Mouse (Mus musculus) kidney, adult 9 months (tissue): Measurements from ENCODE around the gene Nod1.
"Not testable (repeated sequence)": the region's sequence is repeated elsewhere in the genome, so short reads cannot be mapped to it uniquely, and the experiment has no call there.

Source experiments
- DNase-seq: peaks from one replicate; pipeline ENCODE4 v3.0.0; 2022

Nod1 gene

GRCm38 (mm10) chr6:54975616-54976015, 3.2 kb upstream of the Nod1 start:
- DNase-seq, result no peak

GRCm38 (mm10) chr6:54974501-54974900, 2.1 kb upstream of the Nod1 start:
- DNase-seq, result peak; percentile 56

DNA sequence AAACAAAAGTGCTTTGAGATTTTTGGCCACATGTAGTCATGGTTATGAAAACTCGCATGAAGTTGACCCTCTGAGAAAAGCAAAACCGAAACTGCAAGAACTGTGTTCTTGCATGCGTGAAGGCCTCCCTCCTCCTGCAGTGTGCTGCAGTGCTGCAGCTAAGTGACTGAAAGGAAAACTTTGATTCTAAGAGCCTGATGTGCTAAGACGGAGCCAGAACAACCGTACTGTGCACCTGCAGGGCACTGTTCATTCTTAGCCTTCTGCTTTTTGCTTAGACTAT, 458 bp upstream of the Nod1 start:
- peak; percentile 64 for DNase-seq

DNA sequence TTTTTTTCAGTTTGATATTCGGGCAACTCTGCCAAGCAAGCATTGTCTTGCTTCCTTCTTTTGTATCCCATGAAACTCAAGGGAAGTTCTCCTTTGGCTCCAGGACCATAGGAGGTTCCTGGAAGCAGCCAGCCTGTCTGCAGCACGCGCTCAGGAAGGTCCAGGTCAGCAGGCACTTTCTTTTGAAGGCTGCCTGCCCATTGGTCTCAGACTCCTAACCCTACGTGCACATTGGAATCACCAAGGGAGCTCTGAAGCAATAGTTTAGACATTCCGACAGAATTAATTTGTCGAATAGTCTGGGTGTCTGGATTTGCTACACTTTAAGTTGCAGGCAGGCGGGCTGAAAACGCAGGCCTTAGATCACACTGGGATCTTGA, 691 bp downstream of the Nod1 start:
- DNase-seq, result peak; percentile 68

DNA sequence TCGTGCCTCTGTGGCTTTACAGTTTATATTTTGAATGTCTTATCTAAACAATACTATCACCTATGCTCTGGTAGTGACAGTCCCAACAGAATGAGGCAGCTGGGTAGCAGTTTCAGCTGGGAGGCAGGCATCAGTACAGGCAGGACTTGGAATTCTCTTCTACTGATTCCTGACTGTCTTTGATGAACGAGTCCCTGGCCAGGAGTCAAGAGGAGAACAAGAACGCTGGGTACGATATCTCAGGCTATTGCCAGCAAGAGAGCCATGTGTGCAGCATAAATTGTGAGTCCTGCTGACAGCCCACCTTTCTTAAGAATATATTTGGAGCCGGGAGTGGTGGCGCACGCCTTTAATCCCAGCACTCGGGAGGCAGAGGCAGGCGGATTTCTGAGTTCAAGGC, 1.9 kb downstream of the Nod1 start:
- no peak for DNase-seq

GRCm38 (mm10) chr6:54969801-54970200, 2.6 kb downstream of the Nod1 start:
- DNase-seq, result no peak

DNA sequence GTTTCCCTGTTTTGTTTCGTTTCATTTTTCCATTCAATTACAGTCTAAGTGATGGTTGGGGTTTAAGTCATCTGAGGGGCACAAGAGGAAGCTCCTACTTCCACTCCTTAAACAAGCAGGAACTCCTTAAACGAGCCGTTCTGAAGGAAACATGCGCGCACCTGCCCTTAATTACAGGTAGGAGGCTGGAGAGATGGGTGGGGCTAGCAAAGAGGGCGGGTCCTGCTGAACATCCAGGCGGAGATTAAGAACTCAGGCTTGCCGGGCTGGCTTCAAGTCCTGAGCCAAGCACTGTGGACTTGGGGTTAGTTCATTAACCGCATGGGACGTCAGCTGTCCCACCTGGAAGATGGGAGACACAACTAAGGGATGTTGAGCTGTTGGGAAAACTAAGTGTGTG, 4.8 kb downstream of the Nod1 start:
- DNase-seq, result no peak

- no peak for DNase-seq
These were observed 7.2 kb downstream of the Nod1 start for GRCm38 (mm10) chr6:54965234-54965633.

- no peak for DNase-seq
These were observed 7.7 kb downstream of the Nod1 start for GRCm38 (mm10) chr6:54964755-54965154.

DNA sequence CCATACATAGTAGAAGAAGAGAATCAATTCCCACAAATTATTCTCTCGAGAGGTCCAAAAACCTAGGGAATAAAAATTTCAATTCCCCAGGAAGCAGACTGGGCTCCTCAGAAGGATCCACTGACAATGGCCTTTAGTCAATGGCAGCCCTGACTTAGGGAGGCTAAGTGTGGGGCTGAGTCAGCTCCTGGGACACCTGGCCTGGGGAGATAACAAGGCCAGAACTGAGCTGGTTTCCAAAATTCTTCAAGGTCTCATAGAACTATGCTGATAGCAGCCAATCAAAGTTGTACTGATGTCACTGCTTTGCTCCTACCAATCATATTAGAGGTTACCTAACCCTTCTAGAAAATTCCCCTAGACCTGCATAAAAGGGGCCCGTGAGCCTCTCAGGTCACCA, 8.8 kb downstream of the Nod1 start:
- no peak for DNase-seq

GRCm38 (mm10) chr6:54957655-54958054, 14.8 kb downstream of the Nod1 start:
- DNase-seq, result no peak

GRCm38 (mm10) chr6:54956425-54956824, 16.0 kb downstream of the Nod1 start:
- no peak for DNase-seq

DNA sequence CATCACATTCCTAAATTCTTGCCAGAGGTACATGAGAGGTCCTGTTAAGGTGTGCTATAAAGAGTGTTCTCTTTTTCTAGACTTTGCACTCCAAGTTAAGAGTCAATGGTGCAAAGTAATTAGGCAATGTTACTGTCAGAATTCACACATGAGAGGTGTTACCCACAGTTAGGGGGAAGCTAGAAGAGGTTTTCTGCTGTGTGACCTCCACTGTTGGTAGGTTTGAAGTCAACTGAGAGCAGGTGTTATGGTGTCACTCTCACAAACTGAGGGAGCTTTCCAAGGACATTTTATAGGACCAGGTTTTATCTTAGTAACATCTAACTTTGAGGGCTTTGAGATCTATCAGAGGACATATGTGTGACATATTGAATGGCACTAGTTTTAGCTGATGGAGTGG, 16.5 kb downstream of the Nod1 start:
- no peak for DNase-seq

DNA sequence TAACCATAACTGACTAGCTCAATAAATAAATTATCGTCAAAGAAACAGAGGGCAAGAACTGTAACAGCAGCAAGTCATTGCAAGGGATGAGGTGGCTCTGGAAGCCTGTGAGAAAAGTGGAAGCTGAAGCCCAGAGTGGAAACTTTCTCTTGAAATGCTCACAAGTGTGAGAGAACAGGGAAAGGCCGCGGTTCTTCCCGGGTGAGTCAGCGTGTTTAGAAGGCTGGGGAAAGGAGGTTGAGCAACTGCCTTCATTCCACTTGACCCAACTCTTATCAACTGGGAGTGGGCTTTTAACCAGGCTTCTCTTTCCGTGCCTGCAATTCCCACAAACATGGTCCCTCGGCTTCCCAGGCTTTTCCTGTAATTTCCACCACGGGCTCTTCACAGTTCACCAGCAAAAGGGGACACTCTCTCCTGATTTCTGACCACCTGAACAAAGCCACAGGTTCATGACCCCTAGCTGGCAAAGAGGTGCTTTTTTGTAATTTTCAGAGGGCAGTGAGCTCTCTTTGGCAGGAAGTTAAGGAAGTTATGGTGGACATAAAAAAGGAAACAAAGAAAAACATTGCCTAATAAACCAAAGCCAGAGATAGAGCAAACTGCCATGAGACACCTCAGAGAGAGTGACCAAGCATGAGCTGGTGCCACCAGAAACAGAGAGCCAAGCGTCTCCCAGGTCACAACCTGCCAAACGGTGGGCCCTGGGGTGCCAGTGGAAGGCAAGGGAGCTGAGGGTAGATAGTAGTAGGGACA, 17.6 kb downstream of the Nod1 start:
- DNase-seq, result no peak

DNA sequence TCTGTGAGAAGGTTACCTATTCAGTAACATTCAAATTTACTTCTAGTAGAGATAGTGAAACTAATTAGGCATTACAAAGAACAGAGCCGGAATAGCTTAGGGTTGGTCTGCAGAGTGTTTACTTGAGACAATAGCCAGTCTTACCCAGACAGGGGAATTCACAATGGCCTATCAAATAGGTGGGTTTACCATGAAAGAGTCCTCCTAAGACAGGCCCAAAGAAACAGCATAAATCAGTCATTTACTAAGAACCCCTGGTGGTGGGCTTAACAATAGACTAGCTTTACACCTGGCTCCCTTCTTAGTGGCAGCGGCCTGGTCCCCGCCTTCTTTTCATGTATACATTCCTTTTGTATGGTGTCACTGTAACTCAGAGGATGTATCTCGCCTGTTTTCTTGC, 19.0 kb downstream of the Nod1 start:
- not testable (repeated sequence) for DNase-seq

- DNase-seq, result no peak
These were observed 19.9 kb downstream of the Nod1 start for GRCm38 (mm10) chr6:54952542-54952941.

GRCm38 (mm10) chr6:54948682-54949081, 23.7 kb downstream of the Nod1 start:
- no peak for DNase-seq

- no peak for DNase-seq
These were observed 26.0 kb downstream of the Nod1 start for GRCm38 (mm10) chr6:54946241-54946953.

DNA sequence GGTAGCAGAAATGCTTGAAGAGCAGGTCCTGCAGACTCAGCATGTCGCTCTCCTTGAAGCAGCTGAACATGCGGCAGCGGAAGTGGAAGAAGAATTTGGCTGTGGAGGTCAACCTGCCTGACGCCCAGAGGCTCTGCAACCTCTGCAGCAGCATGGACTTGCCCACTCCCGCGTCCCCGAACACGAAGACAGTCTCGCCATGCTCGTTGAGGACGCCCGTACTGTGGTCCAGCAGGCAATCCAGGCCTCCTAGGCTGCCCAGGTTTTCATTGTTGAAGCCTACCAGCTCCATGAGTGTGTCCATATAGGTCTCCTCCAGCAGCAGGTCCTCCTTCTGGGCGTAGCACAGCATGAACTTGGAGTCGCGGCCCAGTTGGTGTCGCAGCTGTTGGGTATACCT, 27.9 kb downstream of the Nod1 start:
- DNase-seq, result no peak

DNA sequence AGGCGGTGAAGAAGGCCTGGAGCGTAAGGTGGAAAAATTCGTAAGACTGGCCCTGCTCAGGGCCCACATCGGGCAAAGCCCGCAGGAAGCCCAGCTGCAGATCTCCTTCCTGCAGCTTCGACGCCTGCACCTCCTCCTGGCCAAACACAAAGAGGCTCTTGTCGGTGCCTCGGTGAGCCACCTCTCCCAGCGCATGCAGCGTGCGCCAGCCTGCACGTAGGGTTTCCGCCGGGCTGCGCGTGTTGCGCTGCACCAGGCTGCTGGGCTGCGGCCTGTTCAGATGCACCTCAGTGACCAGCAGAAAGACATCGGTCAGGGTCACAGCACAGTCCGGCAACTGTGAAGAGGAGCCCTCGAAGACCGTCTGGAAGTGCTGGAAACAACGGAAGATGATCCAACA, 28.7 kb downstream of the Nod1 start:
- DNase-seq, result no peak

DNA sequence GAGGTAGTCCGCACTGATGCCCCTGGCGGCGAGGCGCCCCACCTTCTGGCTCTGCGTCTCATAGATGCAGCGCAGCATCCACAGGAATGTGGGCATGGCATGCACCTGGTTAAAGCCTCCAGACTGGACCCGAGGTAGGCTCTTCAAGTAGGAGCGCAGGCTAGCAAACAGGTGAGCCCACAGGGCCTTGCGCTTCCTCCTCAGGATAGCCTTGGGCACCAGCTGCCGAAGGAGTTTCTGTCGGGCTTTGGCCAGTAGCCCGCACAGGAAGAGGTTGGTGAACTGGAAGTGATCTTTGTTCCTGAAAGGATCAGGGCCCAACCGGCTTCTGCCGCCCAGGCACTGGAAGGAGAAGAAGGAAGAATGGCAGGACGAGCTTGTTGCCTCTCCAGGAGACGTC, 29.1 kb downstream of the Nod1 start:
- no peak for DNase-seq

DNA sequence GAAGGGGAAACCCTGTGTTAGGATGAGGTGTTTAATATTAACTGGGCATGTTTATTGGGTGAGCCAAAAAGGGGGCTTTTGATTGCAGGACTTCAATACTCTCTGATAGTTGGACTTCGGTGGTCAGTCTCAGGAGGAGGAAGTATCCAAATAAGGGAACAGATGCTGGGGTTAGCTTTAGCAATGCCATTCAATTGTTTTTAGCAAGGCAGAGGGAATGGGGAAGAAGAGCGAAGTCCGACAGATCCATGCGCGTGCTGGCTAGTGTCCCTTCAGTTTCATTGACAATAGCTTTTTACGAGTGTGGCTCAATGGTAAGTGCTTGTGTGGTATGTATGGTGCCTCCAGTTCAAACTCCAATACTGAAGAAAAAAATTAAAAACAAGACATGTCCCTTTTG, 31.3 kb downstream of the Nod1 start:
- no peak for DNase-seq

- DNase-seq, result no peak
These were observed 32.3 kb downstream of the Nod1 start for GRCm38 (mm10) chr6:54940126-54940525.

DNA sequence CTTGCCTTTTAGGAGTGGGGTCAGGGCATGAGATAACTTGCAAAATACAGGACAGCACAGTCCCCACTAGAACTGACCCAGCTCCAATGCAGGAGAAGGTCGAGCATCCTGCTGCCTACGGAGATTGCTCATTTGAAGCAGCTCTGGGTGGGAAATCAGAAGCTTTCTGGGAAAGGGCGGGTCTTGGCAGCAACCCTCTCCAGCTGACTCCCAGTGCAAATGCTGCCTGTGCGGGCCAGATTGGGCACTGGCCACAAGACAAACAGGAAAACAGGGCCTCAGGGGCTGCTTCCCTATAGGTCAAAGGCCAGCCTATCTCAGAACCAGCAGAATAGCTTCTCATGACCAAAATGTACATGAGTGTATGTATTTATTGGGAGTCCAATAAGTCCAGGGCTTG, 32.8 kb downstream of the Nod1 start:
- DNase-seq, result peak; percentile 50

- no peak for DNase-seq
These were observed 35.9 kb downstream of the Nod1 start for GRCm38 (mm10) chr6:54936496-54936895.
